ENCODE assay signal across 15 mouse cellular contexts in genomic region chr14:46475945-46476344, GRCm38 (mm10).
"Had no signal": no experiment of that assay in that cellular context is flagged by ENCODE, and none has a peak within 500 bp of the region (broad histone marks: within the 10 kb centered on the region; RNA-seq: fewer than 3 reads in every experiment).

No protein-coding gene starts in this region.

- H3K4me3 ChIP-seq: neural tube, embryonic 15.5 days; stomach, embryonic 15.5 days had no signal

- H3K27me3 ChIP-seq: neural tube, embryonic 15.5 days; stomach, embryonic 15.5 days had no signal

- H3K36me3 ChIP-seq: neural tube, embryonic 15.5 days; stomach, embryonic 15.5 days had no signal

- H3K9me3 ChIP-seq: neural tube, embryonic 15.5 days; stomach, embryonic 15.5 days had no signal

- H3K27ac ChIP-seq: neural tube, embryonic 15.5 days; stomach, embryonic 15.5 days; stomach, postnatal 0 days had no signal

- H3K4me1 ChIP-seq: neural tube, embryonic 15.5 days; stomach, embryonic 15.5 days had no signal

- H3K9ac ChIP-seq: neural tube, embryonic 15.5 days; stomach, embryonic 15.5 days had no signal

- DNase-seq: retina, postnatal 1 day; right cerebral cortex, adult 18-20 months; right cerebral cortex, postnatal 14 days; right cerebral cortex, postnatal 25 days; right cerebral cortex, postnatal 4 days; spleen, adult 18-20 months; thymus, adult 18-20 months; thymus, adult 2 months; thymus, postnatal 14 days; thymus, postnatal 25 days; thymus, postnatal 36 days; thymus, postnatal 4 days had no signal

- H3K4me2 ChIP-seq: neural tube, embryonic 15.5 days; stomach, embryonic 15.5 days had no signal
